Mouse (Mus musculus) retina, embryonic 14.5 days (tissue): ENCODE results near the gene Aldh8a1.
"Not testable (repeated sequence)": the region's sequence is repeated elsewhere in the genome, so short reads cannot be mapped to it uniquely, and the experiment has no call there.

Source experiments
- DNase-seq: peaks from one replicate; pipeline ENCODE4 v3.0.0-alpha.2; 2015; ENCODE audit warnings: low spot score

Gene Aldh8a1

GRCm38 (mm10) chr10:21367481-21367880 is 9.6 kb upstream of the Aldh8a1 start:
- no peak for DNase-seq

- no peak for DNase-seq
These were observed 7.5 kb upstream of the Aldh8a1 start for GRCm38 (mm10) chr10:21369586-21369985.

- DNase-seq = no peak
These were observed 4.8 kb upstream of the Aldh8a1 start for GRCm38 (mm10) chr10:21372271-21372670.

GRCm38 (mm10) chr10:21378196-21378944 is 1.3 kb downstream of the Aldh8a1 start:
- peak; percentile 31 for DNase-seq

GRCm38 (mm10) chr10:21382914-21383313 is 5.8 kb downstream of the Aldh8a1 start:
- peak; percentile 89 for DNase-seq

GRCm38 (mm10) chr10:21385111-21385663 is 8.1 kb downstream of the Aldh8a1 start:
- DNase-seq = no peak

- DNase-seq = no peak
These were observed 12.0 kb downstream of the Aldh8a1 start for GRCm38 (mm10) chr10:21389075-21389474.

GRCm38 (mm10) chr10:21390440-21390839 is 13.3 kb downstream of the Aldh8a1 start:
- DNase-seq = no peak

GRCm38 (mm10) chr10:21391286-21391685 is 14.2 kb downstream of the Aldh8a1 start:
- DNase-seq = no peak

GRCm38 (mm10) chr10:21393390-21393789 is 16.3 kb downstream of the Aldh8a1 start:
- DNase-seq = no peak

GRCm38 (mm10) chr10:21395426-21396139 is 18.5 kb downstream of the Aldh8a1 start:
- no peak for DNase-seq

GRCm38 (mm10) chr10:21398873-21399425 is 21.9 kb downstream of the Aldh8a1 start:
- not testable (repeated sequence) for DNase-seq

GRCm38 (mm10) chr10:21399622-21400021 is 22.5 kb downstream of the Aldh8a1 start:
- DNase-seq = no peak

GRCm38 (mm10) chr10:21400031-21400430 is 22.9 kb downstream of the Aldh8a1 start:
- DNase-seq = no peak

- peak; percentile 17 for DNase-seq
These were observed 23.4 kb downstream of the Aldh8a1 start for GRCm38 (mm10) chr10:21400453-21400852.

GRCm38 (mm10) chr10:21401259-21401658 is 24.2 kb downstream of the Aldh8a1 start:
- DNase-seq = peak; percentile 38

- DNase-seq = no peak
These were observed 27.7 kb downstream of the Aldh8a1 start for GRCm38 (mm10) chr10:21404822-21405221.

GRCm38 (mm10) chr10:21405707-21406534 is 28.8 kb downstream of the Aldh8a1 start:
- no peak for DNase-seq

GRCm38 (mm10) chr10:21410711-21411110 is 33.6 kb downstream of the Aldh8a1 start:
- no peak for DNase-seq

GRCm38 (mm10) chr10:21411621-21412205 is 34.6 kb downstream of the Aldh8a1 start:
- no peak for DNase-seq

GRCm38 (mm10) chr10:21415031-21415430 is 37.9 kb downstream of the Aldh8a1 start:
- no peak for DNase-seq
